Mouse (Mus musculus) forebrain, embryonic 13.5 days (tissue): ENCODE results near the gene BC051019. TPM values are rescaled to one million over a fixed set of nuclear protein-coding genes. Genes with fewer than 3 reads are reported as not detected.

Experiments
- ATAC-seq: fragments of 200-750 bp; cut with Nextera tagmentation; 2 replicates; pipeline ENCODE4 v1.8.0; 2017
- H3K27ac ChIP-seq: fragments of 300-500 bp; sonication (generic); 2 replicates; pipeline ENCODE4 v1.5.1; 2015; ENCODE audit warnings: inconsistent platforms, mild to moderate bottlenecking, moderate library complexity
- H3K27me3 ChIP-seq: fragments of 300-500 bp; sonication (generic); 2 replicates; pipeline ENCODE4 v1.6.1; 2015; ENCODE audit warnings: mild to moderate bottlenecking, inconsistent platforms
- H3K36me3 ChIP-seq: fragments of 300-500 bp; sonication (generic); 2 replicates; pipeline ENCODE4 v1.6.1; 2015; ENCODE audit warnings: mild to moderate bottlenecking, inconsistent platforms; ENCODE audit not compliant: poor library complexity, severe bottlenecking
- H3K4me1 ChIP-seq: fragments of 300-500 bp; sonication (generic); 2 replicates; pipeline ENCODE4 v1.6.1; 2015; ENCODE audit warnings: inconsistent platforms
- H3K4me2 ChIP-seq: fragments of 300-500 bp; sonication (generic); 2 replicates; pipeline ENCODE4 v1.6.1; 2015; ENCODE audit warnings: inconsistent platforms, mild to moderate bottlenecking, moderate library complexity
- H3K4me3 ChIP-seq: fragments of 300-500 bp; sonication (generic); 2 replicates; pipeline ENCODE4 v1.5.1; 2015; ENCODE audit warnings: mild to moderate bottlenecking, inconsistent platforms
- H3K9ac ChIP-seq: fragments of 300-500 bp; sonication (generic); 2 replicates; pipeline ENCODE4 v1.6.1; 2015; ENCODE audit warnings: mild to moderate bottlenecking, inconsistent platforms
- H3K9me3 ChIP-seq: fragments of 300-500 bp; sonication (generic); replicated peaks from 2 replicates; pipeline ENCODE4 v1.6.1; 2016; ENCODE audit warnings: inconsistent platforms
- WGBS: fragments of 180-500 bp; shearing (Covaris S2); methylation state at CpG from one replicate; pipeline ENCODE4 v1.1.7; 2015; 5-methylcytosine and 5-hydroxymethylcytosine counted together
- polyA plus RNA-seq: library from polyadenylated mRNA; unstranded; fragments of >200 nt; fragmentation: Nextera tagmentation; extraction: Ambion mirVana; gene quantifications from 2 replicates; pipeline ENCODE4 v1.2.1, GENCODE M21; 2015

BC051019 gene
- polyA plus RNA-seq, 1 experiment from 2014 or later: 0.37 TPM

- no peak for ATAC-seq
- WGBS: 70% methylated on average over 3 of the region's 3 CpGs
- Histone ChIP-seq H3K27me3 (no peaks in the 10 kb centered on the region), H3K9me3 (no peaks in the 10 kb centered on the region), H3K9ac (0 out of 2 replicates have a peak overlapping the region, but pooled peaks have one; percentile 73), H3K4me2 (peak overlapping the region; percentile 75), H3K4me3 (peak overlapping the region; percentile 57), H3K4me1 (peaks cover 9% of the 10 kb centered on the region; the same call in 1 of the 2 replicates), H3K27ac (no peak overlapping the region), H3K36me3 (peaks cover 13% of the 10 kb centered on the region)
Observed at GRCm38 (mm10) chr7:109704461-109704860, 19.2 kb downstream of the BC051019 start.

- 4% methylated on average over 17 of the region's 17 CpGs for WGBS
- Histone ChIP-seq H3K4me3 (peak overlapping the region; percentile 57), H3K9ac (peak overlapping the region; percentile 73), H3K9me3 (no peaks in the 10 kb centered on the region), H3K27me3 (no peaks in the 10 kb centered on the region), H3K36me3 (peaks cover 10% of the 10 kb centered on the region), H3K4me1 (peaks cover 9% of the 10 kb centered on the region; the same call in 1 of the 2 replicates), H3K4me2 (peak overlapping the region; percentile 75), H3K27ac (no peak overlapping the region)
- no peak for ATAC-seq
Observed at GRCm38 (mm10) chr7:109704016-109704377, 19.7 kb downstream of the BC051019 start.

DNA sequence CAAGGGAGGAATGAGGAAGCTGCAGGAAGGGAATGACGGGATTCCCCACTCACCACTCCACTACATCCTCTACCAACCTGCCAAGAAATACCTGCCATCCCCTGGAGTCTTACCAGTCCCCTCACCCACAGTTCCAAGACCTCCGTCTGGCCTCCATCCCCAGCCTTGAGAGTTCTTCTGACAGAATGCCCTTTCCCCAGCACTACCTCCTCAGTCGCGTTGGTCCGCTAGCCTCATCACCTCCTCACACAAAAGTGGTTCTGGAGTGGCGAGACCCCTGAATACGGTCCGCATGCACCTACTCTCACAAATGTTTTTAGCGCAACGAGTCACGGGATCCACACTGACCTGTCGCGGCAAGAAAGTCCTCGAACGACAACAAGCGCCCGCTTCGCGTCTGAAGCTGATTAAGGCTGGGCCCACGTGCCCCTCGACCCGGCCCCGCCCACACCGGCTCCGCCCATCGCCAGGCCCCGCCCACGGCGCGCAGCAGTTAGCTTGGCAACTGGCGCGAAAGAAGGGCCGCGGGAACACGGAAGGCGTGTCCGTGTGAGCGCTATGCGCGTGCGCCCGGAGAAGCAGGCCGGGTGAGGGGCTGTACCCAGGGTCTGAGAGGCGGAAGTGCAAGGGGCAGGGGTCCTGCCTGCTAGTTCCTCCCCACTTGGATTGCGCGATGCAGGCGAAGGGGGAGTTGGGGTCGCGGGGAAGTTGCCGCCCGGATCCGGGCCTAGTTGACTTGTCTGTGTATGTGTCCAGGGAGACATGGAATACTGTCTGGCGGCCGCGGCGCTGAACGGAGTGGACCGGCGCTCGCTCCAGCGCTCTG is 20.2 kb downstream of the BC051019 start, which contains the start of the genes St5 and Akip1:
St5 (minus strand) TSS at position 416 of the 826 bp plus-strand sequence.
Akip1 (plus strand) TSS at position 501 of the 826 bp plus-strand sequence.
- ATAC-seq: peak; percentile 97
- Histone ChIP-seq H3K4me1 (peaks cover 9% of the 10 kb centered on the region; the same call in 1 of the 2 replicates), H3K36me3 (peaks cover 5% of the 10 kb centered on the region; the same call in 1 of the 2 replicates), H3K4me2 (peak within 1 kb of the TSS; percentile 75), H3K4me3 (peak within 1 kb of the TSS; percentile 57), H3K9me3 (no peaks in the 10 kb centered on the region), H3K27me3 (no peaks in the 10 kb centered on the region), H3K9ac (peak within 1 kb of the TSS; percentile 73), H3K27ac (no peak within 1 kb of the TSS)
- WGBS: under 1% methylated on average over 61 of the region's 61 CpGs

GRCm38 (mm10) chr7:109702721-109703120 is 20.9 kb downstream of the BC051019 start:
- ATAC-seq: no peak
- H3K4me3 ChIP-seq: no peak overlapping the region
- WGBS: 37% methylated on average over 4 of the region's 4 CpGs
- H3K4me2 ChIP-seq: peak overlapping the region; percentile 75
- no peak overlapping the region for H3K9ac ChIP-seq
- H3K4me1 ChIP-seq: peaks cover 9% of the 10 kb centered on the region; the same call in 1 of the 2 replicates
- no peaks in the 10 kb centered on the region for H3K9me3 ChIP-seq
- no peak overlapping the region for H3K27ac ChIP-seq
- H3K36me3 ChIP-seq: 0 out of 2 replicates have a peak, but pooled peaks cover 3% of the 10 kb centered on the region
- no peaks in the 10 kb centered on the region for H3K27me3 ChIP-seq

- no peaks in the 10 kb centered on the region for H3K36me3 ChIP-seq
Observed at GRCm38 (mm10) chr7:109700213-109700612, 23.4 kb downstream of the BC051019 start.

DNA sequence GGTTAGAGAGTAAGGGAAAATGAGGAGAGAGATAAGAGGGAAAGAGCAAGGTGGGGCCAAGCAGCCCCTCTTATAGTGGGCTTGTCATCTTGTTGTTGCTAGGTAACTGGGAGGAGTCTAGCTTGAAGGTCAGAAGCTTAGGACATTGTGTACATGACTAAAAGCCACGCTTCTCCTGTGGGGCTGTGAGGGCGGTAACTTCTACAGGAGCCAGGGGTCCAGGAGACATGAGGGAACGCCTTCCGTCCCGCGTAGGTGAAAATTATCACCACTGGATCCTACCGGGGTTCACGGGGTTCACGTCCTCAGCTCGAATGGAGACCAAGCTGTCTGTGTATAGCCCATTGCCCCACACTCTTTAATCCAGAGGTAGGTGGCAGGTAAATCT is 28.3 kb downstream of the BC051019 start:
- no peak for ATAC-seq
- Histone ChIP-seq H3K36me3 (no peaks in the 10 kb centered on the region), H3K27ac (no peak overlapping the region), H3K4me2 (no peak overlapping the region), H3K27me3 (no peaks in the 10 kb centered on the region), H3K4me3 (no peak overlapping the region), H3K9ac (no peak overlapping the region), H3K4me1 (no peaks in the 10 kb centered on the region), H3K9me3 (no peaks in the 10 kb centered on the region)
- 92% methylated on average over 10 of the region's 10 CpGs for WGBS

More at GRCm38 (mm10) chr7:109700213-109700612, 23.4 kb downstream of the BC051019 start:
- no peaks in the 10 kb centered on the region for H3K27me3 ChIP-seq
- H3K9ac ChIP-seq: no peak overlapping the region
- ATAC-seq: no peak
- no peaks in the 10 kb centered on the region for H3K9me3 ChIP-seq
- H3K4me1 ChIP-seq: peaks cover 9% of the 10 kb centered on the region; the same call in 1 of the 2 replicates
- no peak overlapping the region for H3K27ac ChIP-seq
- H3K4me2 ChIP-seq: no peak overlapping the region
- H3K4me3 ChIP-seq: no peak overlapping the region

DNA sequence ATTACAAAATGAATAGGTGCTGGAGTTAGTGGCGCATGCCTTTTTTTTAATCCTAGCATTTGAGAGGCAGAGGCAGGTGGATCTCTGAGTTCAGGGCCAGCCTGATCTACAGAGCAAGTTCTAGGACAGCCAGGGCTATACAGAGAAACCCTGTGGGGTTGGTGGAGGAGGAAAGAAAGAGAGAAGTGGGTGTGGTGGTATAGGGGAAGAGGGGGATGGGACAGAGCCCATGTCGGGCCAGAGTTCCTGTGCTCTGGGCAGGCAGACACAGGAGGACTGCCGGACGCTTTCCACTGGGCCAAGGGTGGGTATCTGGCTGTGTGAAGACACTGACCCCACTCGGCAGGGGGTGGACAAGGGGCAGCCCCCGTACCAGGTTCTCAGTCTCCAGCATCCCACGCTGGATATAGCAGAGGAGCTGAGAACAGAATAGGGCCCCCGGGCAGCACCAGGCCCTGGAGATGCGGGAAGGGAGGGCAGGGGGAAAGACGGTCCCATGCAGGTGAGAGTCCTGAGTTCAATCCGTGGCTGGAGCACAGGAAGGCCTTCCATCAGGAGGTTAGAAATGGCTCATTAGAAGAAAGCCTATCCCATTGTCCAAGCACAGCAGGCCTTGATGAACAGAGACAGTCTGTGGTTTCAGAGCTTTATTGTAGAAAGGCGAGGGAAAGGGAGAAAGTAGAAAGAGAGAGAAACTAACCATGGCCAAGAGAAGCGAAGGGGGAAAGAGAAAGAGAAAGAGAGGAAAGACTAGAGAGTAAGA is 28.9 kb downstream of the BC051019 start:
- no peak overlapping the region for H3K4me2 ChIP-seq
- no peaks in the 10 kb centered on the region for H3K4me1 ChIP-seq
- H3K36me3 ChIP-seq: no peaks in the 10 kb centered on the region
- H3K9ac ChIP-seq: no peak overlapping the region
- no peak overlapping the region for H3K27ac ChIP-seq
- WGBS: 75% methylated on average over 13 of the region's 13 CpGs
- ATAC-seq: no peak
- H3K9me3 ChIP-seq: no peaks in the 10 kb centered on the region
- no peak overlapping the region for H3K4me3 ChIP-seq
- H3K27me3 ChIP-seq: no peaks in the 10 kb centered on the region

DNA sequence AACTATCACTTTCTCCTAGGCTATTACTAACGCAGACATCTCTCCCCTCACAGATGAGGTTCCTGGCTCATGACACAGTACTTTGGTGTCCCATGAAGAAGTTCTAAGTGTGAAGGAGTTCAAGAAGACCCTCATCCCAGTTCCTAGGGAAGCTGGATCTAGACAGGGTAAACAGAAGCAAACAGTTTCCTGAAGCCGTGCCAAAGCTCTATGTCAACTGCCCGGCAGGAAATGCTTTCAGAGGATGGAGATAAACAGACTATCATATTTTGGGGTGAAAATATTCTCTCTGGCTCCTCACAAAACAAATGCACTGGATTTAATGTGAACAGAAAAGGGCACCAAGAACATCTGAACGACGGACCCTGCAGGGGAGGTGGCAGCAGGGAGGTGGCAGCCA is 32.7 kb downstream of the BC051019 start:
- Histone ChIP-seq H3K4me1 (peaks cover 10% of the 10 kb centered on the region), H3K4me2 (no peak overlapping the region), H3K4me3 (no peak overlapping the region), H3K9me3 (no peaks in the 10 kb centered on the region), H3K9ac (no peak overlapping the region), H3K27ac (no peak overlapping the region), H3K27me3 (no peaks in the 10 kb centered on the region), H3K36me3 (no peaks in the 10 kb centered on the region)
- no peak for ATAC-seq
- WGBS: 92% methylated on average over 5 of the region's 5 CpGs

DNA sequence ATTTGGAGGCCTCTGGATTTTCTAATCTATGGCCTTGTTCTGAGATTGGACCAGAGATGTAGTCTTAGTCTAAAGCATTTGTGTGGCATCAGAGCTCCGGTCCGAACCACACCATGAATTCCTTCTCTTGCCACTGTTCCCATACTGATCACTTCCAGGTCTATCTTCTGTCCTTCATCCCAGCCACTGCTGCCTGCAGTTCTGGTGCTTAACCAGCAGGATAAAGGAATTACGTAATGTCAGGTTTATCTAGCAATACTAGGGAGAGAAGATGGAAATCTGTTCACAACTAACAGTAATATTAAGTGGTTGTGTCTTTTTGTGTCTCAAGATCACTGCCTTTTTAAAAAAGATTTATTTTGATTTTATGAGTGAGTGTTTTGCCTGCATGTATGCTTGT is 33.5 kb downstream of the BC051019 start:
- Histone ChIP-seq H3K4me1 (peaks cover 10% of the 10 kb centered on the region), H3K9me3 (no peaks in the 10 kb centered on the region), H3K27ac (no peak overlapping the region), H3K27me3 (no peaks in the 10 kb centered on the region), H3K9ac (no peak overlapping the region), H3K4me2 (no peak overlapping the region), H3K36me3 (no peaks in the 10 kb centered on the region), H3K4me3 (no peak overlapping the region)
- 86% methylated on average over 3 of the region's 3 CpGs for WGBS
- ATAC-seq: no peak

- no peak overlapping the region for H3K9ac ChIP-seq
- peaks cover 10% of the 10 kb centered on the region for H3K4me1 ChIP-seq
- H3K9me3 ChIP-seq: no peaks in the 10 kb centered on the region
- WGBS: 15% methylated on average over 9 of the region's 9 CpGs
- peak overlapping the region; percentile 21; the same call in 1 of the 2 replicates for H3K4me2 ChIP-seq
- ATAC-seq: no peak
- no peaks in the 10 kb centered on the region for H3K27me3 ChIP-seq
- H3K4me3 ChIP-seq: no peak overlapping the region
- H3K36me3 ChIP-seq: no peaks in the 10 kb centered on the region
- no peak overlapping the region for H3K27ac ChIP-seq
Observed at GRCm38 (mm10) chr7:109686585-109687128, 37.0 kb downstream of the BC051019 start.

DNA sequence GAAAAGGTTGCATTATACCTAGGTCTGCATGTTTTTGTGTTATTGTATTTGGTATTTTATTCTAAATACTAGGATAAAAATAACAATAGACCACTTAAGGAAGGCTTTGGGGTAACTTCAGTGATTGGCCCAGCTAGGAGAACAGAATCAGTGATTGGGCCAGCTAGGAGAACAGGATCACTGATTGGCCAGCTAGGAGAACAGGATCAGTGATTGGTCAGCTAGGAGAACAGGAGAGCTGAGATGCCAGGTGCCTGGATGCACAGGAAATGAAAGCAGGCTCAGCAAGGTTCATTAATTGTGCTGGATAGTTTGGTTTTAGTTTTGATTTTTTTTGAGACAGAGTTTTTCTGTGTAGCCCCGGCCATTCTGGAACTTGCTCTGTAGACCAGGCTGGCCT is 42.8 kb downstream of the BC051019 start:
- no peak for ATAC-seq
- H3K36me3 ChIP-seq: no peaks in the 10 kb centered on the region
- H3K27ac ChIP-seq: no peak overlapping the region
- H3K4me2 ChIP-seq: no peak overlapping the region
- H3K9me3 ChIP-seq: no peaks in the 10 kb centered on the region
- no peaks in the 10 kb centered on the region for H3K4me1 ChIP-seq
- no peaks in the 10 kb centered on the region for H3K27me3 ChIP-seq
- H3K9ac ChIP-seq: no peak overlapping the region
- WGBS: 95% methylated on average over 1 of the region's 1 CpGs
- H3K4me3 ChIP-seq: no peak overlapping the region

- WGBS: 96% methylated on average over 2 of the region's 2 CpGs
- no peaks in the 10 kb centered on the region for H3K36me3 ChIP-seq
- ATAC-seq: no peak
- no peak overlapping the region for H3K27ac ChIP-seq
- no peak overlapping the region for H3K9ac ChIP-seq
- no peaks in the 10 kb centered on the region for H3K4me1 ChIP-seq
- H3K4me2 ChIP-seq: no peak overlapping the region
- H3K27me3 ChIP-seq: no peaks in the 10 kb centered on the region
- H3K9me3 ChIP-seq: no peaks in the 10 kb centered on the region
- no peak overlapping the region for H3K4me3 ChIP-seq
Observed at GRCm38 (mm10) chr7:109680284-109680683, 43.4 kb downstream of the BC051019 start.
